Mouse (Mus musculus) adrenal gland, adult (tissue): Measurements from ENCODE around the gene Ttc3.
A peak's percentile ranks its signal among the peaks of the same experiment; 100 is the strongest.

Experiments used
- DNase-seq, 2 experiments: peaks; one replicate each; pipeline ENCODE4 v3.0.0; 2022 to 2023; ENCODE audit warnings: low spot score in 1 of 2; ENCODE audit not compliant: inconsistent age in 2 of 2

The Ttc3 gene

GRCm38 (mm10) chr16:94489326-94489725 lies 118.9 kb downstream of the Ttc3 start:
- no peak for DNase-seq

- DNase-seq: peak in 1 of 2 experiments; percentile 27
Observed at GRCm38 (mm10) chr16:94497176-94497575, 126.8 kb downstream of the Ttc3 start.

DNA sequence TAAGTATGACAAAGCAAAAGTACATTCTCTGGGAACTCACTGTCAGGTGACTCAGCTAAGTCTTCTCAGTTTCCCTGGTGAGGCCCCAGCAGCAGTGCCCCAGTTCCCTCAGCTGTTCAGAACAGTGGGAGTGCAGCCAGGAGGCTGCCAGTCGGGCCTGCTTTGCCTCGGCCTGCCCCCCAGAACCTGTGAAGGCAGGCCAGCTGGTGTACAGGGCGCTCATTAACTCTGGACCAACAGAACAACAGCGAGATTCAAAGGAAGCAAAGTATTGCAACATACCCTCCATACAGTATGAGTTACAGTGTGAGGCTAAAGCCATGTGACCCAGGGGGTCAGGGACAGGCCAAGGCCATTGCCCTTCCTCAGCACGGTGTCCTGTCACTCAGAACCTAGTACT lies 127.5 kb downstream of the Ttc3 start:
- peak; percentile 85 to 88 for DNase-seq

- peak in 1 of 2 experiments; percentile 19 for DNase-seq
Observed at GRCm38 (mm10) chr16:94504192-94504591, 133.8 kb downstream of the Ttc3 start.

GRCm38 (mm10) chr16:94507071-94507470 lies 136.7 kb downstream of the Ttc3 start:
- DNase-seq: peak; percentile 44 to 76

DNA sequence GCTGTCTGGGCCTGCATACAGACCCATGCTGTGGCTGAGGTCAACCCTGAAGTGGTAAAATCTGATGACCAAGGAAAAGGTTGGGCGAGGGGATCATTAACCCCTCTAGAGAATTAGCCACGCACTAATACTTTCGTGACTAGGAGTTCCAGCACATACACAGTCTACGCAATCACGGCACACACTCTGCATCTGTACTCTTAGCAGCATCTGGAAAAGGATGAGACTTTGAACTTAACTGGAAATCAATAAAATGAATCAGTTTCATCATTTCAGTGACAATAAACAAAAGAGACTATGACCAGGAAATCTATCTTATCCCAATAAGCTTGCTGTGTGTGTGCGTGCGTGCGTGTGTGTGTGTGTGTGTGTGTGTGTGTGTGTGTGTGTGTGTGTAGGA lies 138.4 kb downstream of the Ttc3 start:
- peak in 1 of 2 experiments; percentile 19 for DNase-seq

DNA sequence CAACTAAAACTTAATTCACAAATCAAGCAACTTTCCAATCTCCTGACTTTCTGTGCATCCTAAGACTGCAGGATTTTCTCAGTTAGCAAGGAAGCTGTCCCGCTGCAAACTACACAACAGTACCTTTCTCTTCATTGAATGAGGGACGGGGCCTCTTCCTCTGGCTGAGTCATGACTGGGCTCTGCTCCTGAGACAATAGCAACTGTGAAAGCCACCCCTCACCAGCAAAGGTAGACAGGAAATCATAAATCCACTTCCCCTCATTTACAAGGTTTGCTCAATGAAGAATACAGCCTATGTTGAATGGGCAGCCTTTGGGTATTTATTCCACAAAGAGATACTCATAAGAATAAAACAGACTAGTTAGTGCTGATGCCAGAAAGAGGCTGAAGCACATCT lies 139.6 kb downstream of the Ttc3 start:
- peak in 1 of 2 experiments; percentile 22 for DNase-seq

GRCm38 (mm10) chr16:94517606-94518005 lies 147.2 kb downstream of the Ttc3 start:
- DNase-seq: no peak
